Mouse (Mus musculus): ENCODE results near the gene 4930579F01Rik.
A peak's percentile ranks its signal among the peaks of the same experiment; 100 is the strongest.

Gene 4930579F01Rik

DNA sequence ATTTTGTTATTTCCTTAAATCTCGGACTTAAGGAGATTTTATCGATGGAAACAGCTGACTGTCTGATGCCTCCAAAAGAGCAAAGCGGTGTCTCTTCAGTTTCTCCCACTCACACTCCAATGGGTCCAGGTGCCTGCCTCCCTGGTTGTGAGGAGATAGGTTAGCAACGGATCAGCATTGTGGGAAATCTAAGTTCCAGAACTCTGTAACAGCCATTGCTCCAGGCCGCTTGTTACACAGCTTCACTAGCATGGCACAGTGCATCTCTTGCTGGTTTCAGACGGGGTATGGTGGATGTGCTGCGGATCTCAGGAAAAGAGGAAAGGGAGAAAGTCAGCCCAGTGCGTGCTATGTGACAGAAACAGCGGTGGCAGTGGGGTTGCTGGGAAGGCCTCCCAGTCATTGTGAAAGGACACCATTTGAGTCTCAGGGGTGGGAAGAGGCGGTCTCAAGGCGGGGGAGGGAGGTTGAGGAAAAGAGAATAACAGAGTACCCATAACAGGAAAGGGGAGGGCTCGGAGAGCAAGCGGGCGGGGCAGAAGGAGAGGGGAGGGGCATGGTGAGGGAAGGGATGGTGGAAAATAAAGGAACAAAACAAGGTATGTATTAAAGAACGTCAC is at the start of gene 4930579F01Rik:
Gene 4930579F01Rik, minus strand, starts transcription at position 143 of the 620 bp plus-strand sequence.
- no peak for DNase-seq (ENCODE audit: low spot score in 2 of 2)

DNA sequence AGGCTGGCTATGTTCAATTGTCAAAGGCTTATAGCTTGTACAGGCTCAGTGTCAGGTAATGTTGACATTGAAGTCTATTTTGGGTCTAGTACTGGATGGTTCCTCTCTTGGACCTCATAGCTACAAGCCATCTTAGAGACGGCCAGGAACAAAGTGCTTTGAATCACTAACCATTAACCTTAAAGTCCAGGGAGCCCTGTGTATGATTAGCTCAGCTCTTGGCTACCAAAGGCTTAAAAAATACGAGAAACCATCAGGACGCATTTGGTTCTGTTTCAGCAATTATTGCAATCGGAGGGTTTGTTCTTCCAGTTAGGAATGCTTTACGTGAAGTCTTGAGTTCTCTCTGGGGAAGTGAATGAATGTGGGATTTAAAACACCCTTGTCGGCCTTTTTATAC is 49.3 kb upstream of the 4930579F01Rik start:
- no peak for DNase-seq (ENCODE audit: low spot score in 2 of 2)

DNA sequence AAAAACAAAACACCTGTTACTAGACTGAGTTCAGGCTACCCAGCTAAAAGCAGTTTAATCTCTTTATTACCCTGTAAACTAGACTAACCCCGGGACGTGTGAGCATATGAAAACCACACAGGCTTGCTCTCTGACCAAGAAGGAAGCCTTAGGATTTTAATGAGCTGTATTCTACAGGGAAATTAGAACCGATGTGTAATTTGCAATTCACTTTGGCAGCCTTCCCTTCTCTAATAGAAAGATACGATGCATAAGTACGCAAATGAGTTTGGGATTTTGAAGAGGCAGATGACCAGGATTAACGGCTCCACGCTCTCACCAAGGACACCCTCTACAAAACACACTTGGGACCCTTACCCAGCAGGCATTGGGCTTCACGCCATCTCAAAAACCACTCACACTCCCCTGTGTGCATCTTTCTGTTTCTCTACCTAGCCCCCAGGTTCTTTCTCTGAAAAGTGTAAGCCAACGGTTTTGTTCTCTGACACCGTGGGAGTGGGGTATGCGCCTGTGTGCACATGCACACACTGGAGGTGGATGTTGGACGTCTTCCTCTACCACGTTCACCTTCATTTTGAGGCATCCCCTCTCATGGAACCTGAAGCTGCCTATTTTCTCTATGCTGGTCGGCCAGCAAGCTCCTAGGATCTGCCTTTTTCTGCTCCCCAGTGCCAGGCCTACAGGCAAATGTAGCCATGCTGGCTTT is 48.5 kb upstream of the 4930579F01Rik start:
- DNase-seq (ENCODE audit: low spot score in 2 of 2) = no peak

DNA sequence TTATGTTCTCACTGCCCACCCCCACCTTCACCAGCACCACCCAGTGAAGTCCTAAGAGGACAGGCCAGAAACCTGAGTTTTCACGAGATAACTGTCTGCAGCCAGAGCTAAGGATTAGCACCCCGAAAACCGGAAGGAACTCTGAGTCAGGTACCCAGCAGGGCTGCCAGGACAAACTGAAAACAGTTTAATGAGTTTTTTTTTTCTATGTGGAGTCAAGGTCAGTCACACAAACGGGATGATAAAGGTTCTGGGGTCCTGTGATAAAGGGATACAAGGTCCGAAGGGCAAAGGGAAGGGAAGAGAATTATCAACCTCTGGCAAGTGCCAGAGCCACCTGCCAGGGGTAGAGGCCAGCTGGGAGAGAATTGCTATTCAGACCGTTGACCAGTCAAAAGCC is 47.7 kb upstream of the 4930579F01Rik start:
- no peak for DNase-seq (ENCODE audit: low spot score in 2 of 2)

DNA sequence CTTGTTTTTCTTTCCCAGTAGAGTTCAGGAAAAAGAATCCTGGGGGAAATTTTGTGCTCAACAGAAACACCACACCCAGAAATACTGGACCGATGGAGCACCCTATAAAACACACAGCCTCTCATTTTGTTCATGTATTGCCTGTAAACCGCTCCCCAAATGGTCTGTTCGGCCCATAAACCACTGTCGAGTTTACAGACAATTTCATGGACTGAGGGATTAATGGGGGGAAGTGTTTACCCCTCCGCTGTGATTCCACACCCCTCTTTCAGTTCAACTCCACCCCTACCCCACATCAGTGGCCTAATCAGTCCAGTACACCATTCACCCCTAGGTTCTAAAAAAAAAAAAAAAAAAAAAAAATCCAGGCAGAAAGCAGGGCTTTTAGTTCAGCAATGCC is 47.3 kb upstream of the 4930579F01Rik start:
- DNase-seq (ENCODE audit: low spot score in 2 of 2) = no peak

DNA sequence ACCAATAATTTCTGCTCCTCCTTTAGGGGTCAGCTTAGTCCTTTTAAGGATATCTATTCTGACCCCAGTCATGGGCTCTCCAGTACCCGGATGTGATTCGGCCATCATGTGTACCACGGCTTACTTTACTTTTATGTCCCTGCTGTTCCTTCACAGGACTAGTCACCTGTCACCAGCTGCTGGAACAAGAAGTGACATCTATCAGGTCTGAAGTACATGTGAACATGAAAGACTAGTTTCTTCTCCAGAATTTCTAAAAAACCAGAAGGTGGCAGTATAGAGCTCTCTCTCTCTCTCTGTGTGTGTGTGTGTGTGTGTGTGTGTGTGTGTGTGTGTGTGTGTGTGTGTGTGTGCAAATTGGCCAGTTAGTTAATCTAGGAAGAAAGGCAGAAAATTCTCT is 46.8 kb upstream of the 4930579F01Rik start:
- DNase-seq (ENCODE audit: low spot score in 2 of 2) = no peak

DNA sequence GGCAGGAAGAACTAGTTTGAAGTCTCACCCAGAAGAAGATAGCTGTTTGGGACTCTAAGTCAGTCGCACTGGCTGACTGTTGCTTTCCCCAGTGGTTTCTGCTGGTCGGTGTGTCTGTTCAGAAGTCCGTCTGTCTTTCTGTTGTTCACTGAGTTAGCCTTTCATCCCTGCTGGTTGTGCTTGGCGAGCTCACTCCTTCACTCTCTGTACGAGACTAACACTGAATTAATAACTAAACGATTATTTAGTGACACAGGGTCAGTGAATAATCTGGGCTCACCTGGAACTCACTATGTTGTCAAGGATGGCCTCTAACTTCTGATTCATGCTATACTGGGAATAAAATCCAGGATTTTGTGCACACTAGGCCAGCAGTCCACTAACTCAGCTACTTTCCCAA is 45.8 kb upstream of the 4930579F01Rik start:
- DNase-seq (ENCODE audit: low spot score in 2 of 2) = no peak

DNA sequence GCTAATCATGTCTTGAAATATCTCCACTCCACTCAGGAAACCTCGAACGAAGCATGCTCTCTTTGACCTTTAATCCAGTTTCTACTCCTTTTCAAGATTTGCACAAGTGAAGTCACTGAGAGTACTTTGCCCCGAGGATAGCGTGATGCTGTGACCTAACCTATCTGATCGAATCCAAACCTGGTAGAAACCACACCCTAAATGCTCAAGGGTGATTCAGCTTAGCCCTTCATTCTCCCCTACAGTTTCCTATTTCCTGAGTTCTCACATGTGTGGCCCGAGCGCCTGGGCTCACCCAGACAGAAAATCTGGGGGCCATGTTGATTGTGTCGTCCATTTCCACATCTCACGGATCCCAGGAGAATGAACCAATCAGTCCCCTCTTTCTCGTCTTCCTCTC is 44.4 kb upstream of the 4930579F01Rik start:
- no peak for DNase-seq (ENCODE audit: low spot score in 2 of 2)

DNA sequence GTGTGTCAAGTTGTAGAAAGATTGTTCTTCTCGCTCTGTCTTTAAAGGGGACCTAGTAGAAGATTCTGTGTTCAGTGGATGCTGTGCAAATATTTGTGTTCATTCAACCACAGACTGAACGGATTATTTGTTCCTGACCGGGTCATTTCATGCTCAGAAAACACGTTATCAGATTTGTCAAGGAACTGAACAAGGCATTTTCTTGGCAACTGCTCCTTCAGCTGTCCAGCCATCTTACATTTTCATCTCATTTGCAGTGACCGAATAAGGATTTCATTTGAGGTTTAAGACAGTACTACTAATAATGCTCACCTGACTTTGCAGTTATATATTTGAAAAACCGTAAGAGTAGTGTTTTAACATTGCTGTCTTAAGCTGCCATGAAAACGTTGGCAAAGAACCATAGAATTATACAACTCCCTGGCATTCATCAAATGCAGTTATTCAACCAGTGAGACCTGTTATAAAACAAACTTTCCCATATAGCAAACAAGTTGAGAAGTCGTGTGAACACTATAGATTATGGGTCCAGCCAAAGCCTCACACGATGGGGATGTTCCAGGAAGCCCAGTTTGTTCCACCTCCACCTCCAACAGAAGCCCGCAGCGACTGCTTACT is 43.0 kb upstream of the 4930579F01Rik start:
- DNase-seq (ENCODE audit: low spot score in 2 of 2) = no peak

DNA sequence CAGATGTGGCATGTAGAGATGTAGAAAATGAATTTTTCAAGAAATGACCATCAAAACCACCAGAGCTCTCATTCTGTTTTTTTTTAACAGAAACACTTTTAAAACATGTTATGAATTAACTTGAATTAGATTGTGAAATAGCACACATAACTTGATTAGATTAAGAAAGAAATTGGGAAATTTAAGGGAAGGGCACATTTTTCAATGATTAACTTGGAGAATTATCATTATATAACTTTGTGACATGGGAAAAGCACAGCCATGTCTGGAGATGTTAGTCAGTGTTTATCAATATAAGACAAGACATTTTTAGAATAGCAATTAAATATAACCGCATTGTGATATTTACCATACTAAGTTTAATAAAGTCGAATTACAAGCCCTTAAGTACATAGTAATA is 37.9 kb upstream of the 4930579F01Rik start:
- no peak for DNase-seq (ENCODE audit: low spot score in 2 of 2)

DNA sequence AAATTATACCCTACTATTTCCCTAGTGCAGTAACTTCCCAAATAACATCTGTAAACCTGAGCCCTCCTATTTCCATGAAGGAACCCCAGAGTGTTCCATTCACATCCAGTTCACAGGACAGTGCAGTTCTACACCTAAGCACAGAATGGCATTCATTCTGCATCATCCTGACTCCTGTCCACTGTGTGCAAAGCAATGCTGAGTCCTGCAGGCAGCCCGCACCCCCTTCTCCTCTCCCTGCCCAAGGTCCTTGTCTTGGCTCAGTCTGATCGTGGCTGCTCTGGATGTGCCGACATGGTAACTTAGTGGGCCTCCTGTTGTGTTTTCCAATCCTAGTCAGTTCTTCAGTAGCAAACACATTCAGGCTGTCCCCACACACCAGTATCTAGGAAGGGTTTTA is 36.6 kb upstream of the 4930579F01Rik start:
- no peak for DNase-seq (ENCODE audit: low spot score in 2 of 2)

DNA sequence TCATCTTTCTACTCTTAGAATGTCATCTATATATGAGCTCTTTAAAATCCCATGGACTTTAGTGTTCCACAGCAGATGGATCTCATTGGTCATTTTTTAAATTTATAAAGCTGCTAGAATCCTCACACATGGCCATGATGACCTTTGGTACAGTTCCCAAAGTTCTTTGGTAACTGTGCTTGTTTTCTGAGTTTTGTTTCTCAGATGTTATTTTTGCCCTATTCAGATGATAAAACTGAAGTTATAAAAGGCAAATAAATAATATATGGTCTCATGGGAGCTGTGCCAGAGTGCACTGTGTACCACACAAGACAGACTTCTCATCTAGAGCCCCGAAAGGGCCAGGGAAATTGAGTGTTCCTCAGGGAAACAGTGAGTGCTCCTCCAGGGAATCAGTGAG is 35.8 kb upstream of the 4930579F01Rik start:
- DNase-seq (ENCODE audit: low spot score in 2 of 2) = no peak

DNA sequence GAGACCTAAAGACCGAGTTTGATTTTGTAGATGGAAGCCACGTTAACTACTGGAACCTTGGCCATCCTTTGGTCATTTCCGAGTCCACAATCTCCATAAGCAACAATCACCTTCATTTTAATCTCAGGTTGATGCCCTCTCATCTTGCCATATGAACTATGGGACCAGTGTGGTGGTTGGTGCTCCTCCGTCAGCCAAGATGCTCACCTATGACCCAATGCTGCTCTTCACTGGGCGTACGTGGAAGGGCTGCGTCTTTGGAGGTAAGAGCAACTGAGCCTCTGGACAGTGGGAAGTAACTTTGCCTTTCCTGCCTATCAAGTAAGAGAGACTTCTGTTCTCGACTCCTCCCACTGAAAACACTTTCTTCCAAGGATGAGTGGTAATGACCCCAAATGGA is 34.2 kb upstream of the 4930579F01Rik start:
- no peak for DNase-seq (ENCODE audit: low spot score in 2 of 2)

DNA sequence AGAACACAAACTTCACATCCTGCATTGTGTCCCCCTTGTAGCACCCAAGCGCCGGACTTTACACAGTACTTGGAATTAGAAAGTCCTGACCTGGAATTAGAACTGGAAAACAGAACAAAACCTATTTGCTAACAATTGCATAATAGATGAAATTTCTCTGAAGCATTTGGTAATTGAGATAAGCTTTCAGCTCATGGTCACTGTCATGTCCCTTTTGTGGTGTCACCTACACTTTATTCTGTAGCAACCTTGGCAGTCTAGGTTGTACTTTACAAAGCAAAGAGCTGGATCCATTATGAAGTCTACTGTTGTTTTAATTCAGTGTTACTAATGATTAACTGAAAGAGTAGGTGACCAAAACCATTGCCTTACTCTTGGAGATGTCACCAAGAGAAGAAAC is 33.5 kb upstream of the 4930579F01Rik start:
- no peak for DNase-seq (ENCODE audit: low spot score in 2 of 2)

DNA sequence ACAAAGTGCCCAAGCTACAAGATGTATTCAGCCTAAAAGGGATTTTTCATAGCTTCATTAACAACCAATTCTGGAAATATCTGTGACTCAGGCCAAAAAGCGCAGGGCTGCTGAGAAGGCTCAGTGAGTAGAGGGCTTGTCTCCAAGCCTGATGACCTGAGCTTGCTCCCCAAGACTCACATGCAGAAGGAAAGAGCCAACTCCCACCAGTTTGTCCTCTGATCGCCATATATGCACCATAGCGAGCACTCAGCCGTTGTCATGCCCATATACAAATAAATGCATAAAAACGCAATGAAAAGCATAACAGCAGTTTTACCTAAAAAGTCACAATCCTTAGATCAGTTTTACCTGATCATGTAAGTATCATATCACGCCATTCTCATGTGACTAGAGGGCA is 32.9 kb upstream of the 4930579F01Rik start:
- no peak for DNase-seq (ENCODE audit: low spot score in 2 of 2)

DNA sequence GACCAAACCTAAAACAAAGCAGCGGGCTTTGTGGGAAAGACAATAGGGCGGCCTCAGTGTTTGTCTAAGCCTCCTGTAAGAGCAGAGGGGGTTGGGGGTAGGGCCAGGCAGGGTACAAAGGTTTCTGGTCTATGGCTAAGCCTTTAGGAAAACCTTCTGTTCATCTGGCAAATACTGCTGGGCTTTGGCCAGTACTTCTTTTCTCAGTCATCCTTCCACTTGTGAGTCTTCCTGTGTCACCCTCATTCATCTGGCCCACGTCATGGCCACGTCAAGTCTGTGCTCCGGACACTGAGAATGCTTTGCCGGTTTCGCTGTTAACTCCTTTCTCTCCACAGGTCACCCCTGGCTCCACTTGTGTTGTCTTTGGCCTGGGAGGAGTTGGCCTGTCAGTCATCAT is 32.2 kb upstream of the 4930579F01Rik start:
- no peak for DNase-seq (ENCODE audit: low spot score in 2 of 2)

DNA sequence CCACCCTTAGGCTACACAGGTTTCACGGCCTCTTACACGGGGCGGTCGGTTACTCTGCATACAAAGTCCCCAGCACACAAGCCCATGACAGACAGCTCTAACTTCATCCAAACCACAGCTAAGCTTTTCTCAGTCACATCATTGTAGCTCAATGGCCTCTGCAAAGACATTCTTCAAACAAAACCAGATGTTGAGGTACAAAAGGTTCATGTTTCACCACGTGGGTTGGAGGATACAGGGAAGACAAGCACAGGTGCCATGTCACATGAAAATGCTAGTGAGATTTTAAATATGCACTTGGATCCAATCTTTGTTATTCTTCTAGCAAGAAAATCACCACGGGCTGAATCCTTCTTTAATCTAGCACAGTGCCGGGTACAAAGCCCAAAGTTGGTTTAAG is 31.7 kb upstream of the 4930579F01Rik start:
- DNase-seq (ENCODE audit: low spot score in 2 of 2) = no peak

DNA sequence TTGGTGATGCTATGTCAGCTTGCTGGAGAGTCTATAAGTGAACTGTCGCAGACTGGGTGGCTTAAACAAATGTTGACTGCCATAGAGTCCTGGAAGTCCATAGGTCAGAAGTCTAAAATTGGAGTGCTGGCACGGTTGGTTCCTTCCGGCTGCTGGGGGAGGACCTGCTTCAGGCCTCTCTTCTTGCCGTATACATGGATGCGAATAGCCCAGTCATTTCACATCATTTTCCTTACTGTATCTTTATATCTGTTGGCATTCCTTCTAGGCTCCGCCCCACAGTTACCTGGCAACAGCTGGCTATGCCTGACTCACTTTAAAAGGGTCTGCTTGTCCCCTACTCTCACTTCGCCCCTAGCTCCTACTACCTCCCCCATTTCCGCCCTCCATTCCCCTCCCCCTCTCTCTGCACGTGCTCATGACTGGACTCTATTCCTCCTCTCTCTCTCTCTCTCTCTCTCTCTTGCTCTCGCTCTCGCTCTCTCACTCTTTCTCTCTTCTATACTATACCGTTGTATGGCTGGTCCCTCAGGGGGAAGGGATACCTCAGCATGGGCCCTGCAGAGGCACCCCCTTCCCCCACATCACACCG is 30.8 kb upstream of the 4930579F01Rik start:
- DNase-seq (ENCODE audit: low spot score in 2 of 2) = no peak

DNA sequence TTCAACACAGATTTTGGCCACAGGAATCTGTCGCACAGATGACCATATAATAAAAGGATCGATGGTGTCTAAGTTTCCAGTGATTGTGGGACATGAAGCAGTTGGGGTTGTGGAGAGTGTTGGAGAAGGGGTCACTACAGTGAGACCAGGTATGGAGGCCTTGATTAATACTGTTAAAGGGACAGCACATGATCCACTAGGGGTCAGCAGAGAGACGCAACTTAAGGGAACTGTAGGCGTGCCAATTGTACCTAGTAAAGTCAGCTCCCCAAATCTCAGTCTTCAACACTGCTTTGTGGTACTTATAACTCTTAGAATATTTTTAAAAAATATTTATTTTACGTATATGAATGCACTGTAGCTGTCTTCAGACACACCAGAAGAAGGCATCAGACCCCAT is 29.3 kb upstream of the 4930579F01Rik start:
- DNase-seq (ENCODE audit: low spot score in 2 of 2) = peak; percentile 3 to 4

DNA sequence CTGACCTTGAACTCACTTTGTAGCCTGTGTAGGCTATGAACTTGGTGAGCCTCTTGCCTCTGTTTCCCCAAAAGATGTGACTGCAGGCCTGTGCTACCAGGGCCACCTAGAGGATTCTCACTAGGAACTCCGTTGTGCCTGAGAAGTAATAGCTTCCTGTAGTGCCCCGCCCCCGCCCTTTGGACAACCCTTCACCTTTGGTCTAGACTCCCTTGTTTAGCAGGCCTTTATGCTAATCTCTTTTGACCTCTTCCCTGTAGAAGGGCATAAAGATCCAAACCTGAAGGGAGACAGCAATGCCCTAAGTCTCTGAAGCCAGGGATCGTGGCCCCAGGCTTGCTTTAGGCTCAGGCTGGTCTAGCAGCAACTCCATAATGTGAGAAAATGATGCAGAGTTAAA is 28.9 kb upstream of the 4930579F01Rik start:
- DNase-seq (ENCODE audit: low spot score in 2 of 2) = no peak

DNA sequence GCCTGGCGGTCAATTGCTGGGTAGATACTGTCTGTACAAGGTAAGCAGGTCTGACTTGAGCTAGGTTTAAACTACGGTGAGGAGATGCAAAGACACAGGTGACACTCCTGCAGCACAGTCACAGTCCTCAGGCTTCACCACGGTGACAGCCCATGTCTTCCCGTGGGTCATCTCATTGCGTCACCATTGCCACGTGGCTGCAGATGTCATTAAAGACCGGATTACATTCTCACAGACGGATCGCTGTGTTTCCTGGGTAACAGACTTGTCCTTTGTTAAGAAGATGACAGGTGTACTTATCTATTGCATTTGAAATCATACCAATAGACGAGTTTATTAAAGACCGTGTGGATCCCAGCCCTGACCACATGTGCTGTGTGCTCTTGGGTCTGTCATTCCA is 27.5 kb upstream of the 4930579F01Rik start:
- no peak for DNase-seq (ENCODE audit: low spot score in 2 of 2)

DNA sequence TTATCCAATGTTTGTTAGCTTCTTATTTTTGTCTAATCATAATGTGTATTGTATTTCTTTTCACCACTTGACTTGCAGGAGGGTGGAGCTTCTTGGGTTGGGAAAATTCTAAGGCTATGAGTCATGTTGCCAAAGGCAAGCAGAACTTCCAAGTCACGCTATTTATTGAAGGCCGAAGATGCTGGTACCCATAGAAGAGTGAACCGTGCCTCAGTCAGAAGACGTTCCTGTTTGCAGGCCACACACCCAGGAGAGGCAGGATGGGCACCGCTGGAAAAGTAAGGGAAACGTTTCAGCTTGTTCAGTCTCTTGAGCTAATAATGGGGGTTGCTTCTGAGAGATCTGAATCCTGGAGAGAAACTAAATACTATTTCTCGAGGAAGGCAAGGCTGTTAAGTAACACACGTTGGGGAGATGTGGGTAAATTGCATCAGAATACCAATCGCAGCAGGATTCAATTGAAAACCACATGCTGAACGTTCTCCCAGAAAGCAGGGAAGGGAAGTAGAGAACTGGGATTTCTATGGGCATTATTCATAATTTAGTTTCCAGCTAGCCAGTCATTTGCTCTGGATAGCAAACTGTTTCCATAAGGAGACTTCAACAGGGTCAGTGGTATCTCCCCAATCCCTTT is 24.1 kb upstream of the 4930579F01Rik start, which contains the start of gene Adh7:
Gene Adh7, plus strand, starts transcription at position 130 of the 634 bp plus-strand sequence.
- no peak for DNase-seq (ENCODE audit: low spot score in 2 of 2)

Measured in right cerebral cortex, postnatal 36 days (tissue).